13 mouse cellular contexts compared by ENCODE assay signal in genomic region chr2:74738623-74739475, GRCm38 (mm10). TPM values are rescaled to one million over a fixed set of nuclear protein-coding genes. Genes with fewer than 3 reads are reported as not detected.
A peak's percentile ranks its signal among the peaks of the same experiment; 100 is the strongest.
DNase-seq lines count a peak whose midpoint lies in the region; ATAC-seq lines count a peak whose summit lies in the region.
"Had no signal": no experiment of that assay in that cellular context is flagged by ENCODE, and none has a peak within 500 bp of the region (broad histone marks: within the 10 kb centered on the region; RNA-seq: fewer than 3 reads in every experiment).

No protein-coding gene starts in this region.

- H3K27me3 ChIP-seq in forebrain, embryonic 11.5 days (ENCODE audit: control insufficient read depth, insufficient read depth, low read length) = peaks cover 97% of the 10 kb centered on the region
- H3K27me3 ChIP-seq in forebrain, embryonic 13.5 days = peaks cover 99% of the 10 kb centered on the region
- H3K27me3 ChIP-seq in intestine, embryonic 15.5 days (replicated peaks) = peaks cover 77% of the 10 kb centered on the region
- H3K27me3 ChIP-seq in neural tube, embryonic 12.5 days (replicated peaks) = no peaks in the 10 kb centered on the region

- no peak overlapping the region for H3K27ac ChIP-seq in forebrain, embryonic 11.5 days (ENCODE audit: low read depth, low read length)
- H3K27ac ChIP-seq in forebrain, embryonic 13.5 days = no peak overlapping the region
- H3K27ac ChIP-seq in intestine, embryonic 15.5 days = peak overlapping the region; percentile 29; the same call in 1 of the 2 replicates
- peak overlapping the region; percentile 99 for H3K27ac ChIP-seq in neural tube, embryonic 12.5 days
- H3K27ac ChIP-seq: embryonic facial prominence, embryonic 12.5 days; stomach, embryonic 15.5 days had no signal

- no peak for ATAC-seq in forebrain, embryonic 11.5 days (replicated peaks; ENCODE audit: low FRiP score)
- ATAC-seq in forebrain, embryonic 13.5 days = no peak
- ATAC-seq in intestine, embryonic 15.5 days = peak; percentile 11; the same call in 1 of the 2 replicates
- ATAC-seq in neural tube, embryonic 12.5 days (ENCODE audit: low FRiP score, low read depth) = no peak; the same call in 1 of the 2 replicates

- peaks cover 5% of the 10 kb centered on the region; the same call in 1 of the 2 replicates for H3K4me1 ChIP-seq in forebrain, embryonic 11.5 days (replicated peaks; ENCODE audit: control insufficient read depth, insufficient read depth, low read length)
- H3K4me1 ChIP-seq in forebrain, embryonic 13.5 days = peaks cover 4% of the 10 kb centered on the region; the same call in 1 of the 2 replicates
- H3K4me1 ChIP-seq in intestine, embryonic 15.5 days (replicated peaks) = peaks cover 13% of the 10 kb centered on the region
- peaks cover 83% of the 10 kb centered on the region for H3K4me1 ChIP-seq in neural tube, embryonic 12.5 days
- H3K4me1 ChIP-seq: embryonic facial prominence, embryonic 12.5 days had no signal

- H3K36me3 ChIP-seq in forebrain, embryonic 11.5 days (ENCODE audit: control insufficient read depth, insufficient read depth, low read length) = no peaks in the 10 kb centered on the region
- H3K36me3 ChIP-seq in forebrain, embryonic 13.5 days (ENCODE audit: poor library complexity, severe bottlenecking) = no peaks in the 10 kb centered on the region
- no peaks in the 10 kb centered on the region for H3K36me3 ChIP-seq in intestine, embryonic 15.5 days
- H3K36me3 ChIP-seq in neural tube, embryonic 12.5 days = peaks cover 13% of the 10 kb centered on the region; the same call in 1 of the 2 replicates
- H3K36me3 ChIP-seq: embryonic facial prominence, embryonic 12.5 days; stomach, embryonic 15.5 days had no signal

- no peak overlapping the region for H3K4me3 ChIP-seq in forebrain, embryonic 11.5 days (ENCODE audit: low read depth, low read length)
- no peak overlapping the region for H3K4me3 ChIP-seq in forebrain, embryonic 13.5 days
- H3K4me3 ChIP-seq in intestine, embryonic 15.5 days (replicated peaks) = peak overlapping the region; percentile 12
- H3K4me3 ChIP-seq in neural tube, embryonic 12.5 days = peak overlapping the region; percentile 47
- H3K4me3 ChIP-seq: embryonic facial prominence, embryonic 12.5 days; stomach, embryonic 15.5 days had no signal

- WGBS in forebrain, embryonic 11.5 days = under 1% methylated on average over 20 of the region's 20 CpGs
- WGBS in forebrain, embryonic 13.5 days = 2% methylated on average over 20 of the region's 20 CpGs
- 10% methylated on average over 20 of the region's 20 CpGs for WGBS in intestine, embryonic 15.5 days
- WGBS in neural tube, embryonic 12.5 days = under 1% methylated on average over 20 of the region's 20 CpGs

- no peaks in the 10 kb centered on the region for H3K9me3 ChIP-seq in forebrain, embryonic 11.5 days (ENCODE audit: control insufficient read depth, low read length)
- H3K9me3 ChIP-seq in forebrain, embryonic 13.5 days (replicated peaks) = no peaks in the 10 kb centered on the region
- H3K9me3 ChIP-seq in intestine, embryonic 15.5 days = no peaks in the 10 kb centered on the region
- no peaks in the 10 kb centered on the region for H3K9me3 ChIP-seq in neural tube, embryonic 12.5 days
- H3K9me3 ChIP-seq: embryonic facial prominence, embryonic 12.5 days; stomach, embryonic 15.5 days had no signal

- H3K9ac ChIP-seq in forebrain, embryonic 11.5 days (ENCODE audit: low read length) = no peak overlapping the region
- H3K9ac ChIP-seq in forebrain, embryonic 13.5 days = no peak overlapping the region
- no peak overlapping the region for H3K9ac ChIP-seq in intestine, embryonic 15.5 days
- peak overlapping the region; percentile 92 for H3K9ac ChIP-seq in neural tube, embryonic 12.5 days
- H3K9ac ChIP-seq: embryonic facial prominence, embryonic 12.5 days; stomach, embryonic 15.5 days had no signal

- H3K4me2 ChIP-seq in forebrain, embryonic 11.5 days (ENCODE audit: low read depth, low read length, severe bottlenecking) = no peak overlapping the region
- no peak overlapping the region for H3K4me2 ChIP-seq in forebrain, embryonic 13.5 days
- H3K4me2 ChIP-seq in intestine, embryonic 15.5 days (replicated peaks) = peak overlapping the region; percentile 34
- H3K4me2 ChIP-seq in neural tube, embryonic 12.5 days (replicated peaks) = peak overlapping the region; percentile 96
- H3K4me2 ChIP-seq: embryonic facial prominence, embryonic 12.5 days; stomach, embryonic 15.5 days had no signal

- peak; percentile 51 for DNase-seq in forebrain, embryonic 11.5 days (ENCODE audit: low spot score)
- DNase-seq in embryo, embryonic 9.5 days (ENCODE audit: extremely low spot score) = peak; percentile 72
- no peak for DNase-seq in layer of hippocampus, adult 9-10 months (ENCODE audit: low spot score)
- DNase-seq in Muller cell, postnatal 12 days (ENCODE audit: inconsistent ontology term) = no peak
- DNase-seq in thymus, postnatal 25 days = no peak
- DNase-seq: heart, postnatal 4 days; retina, postnatal 1 day had no signal

RNA-seq across cellular contexts. Expression of gene Gm28230, which starts 12.3 kb away (rescaled TPM):
- not detected in 2 replicates for polyA plus RNA-seq in forebrain, embryonic 11.5 days (2014; fragmentation: Nextera tagmentation; extraction: Ambion mirVana)
- not detected in 2 replicates for polyA plus RNA-seq in forebrain, embryonic 13.5 days (2015; fragmentation: Nextera tagmentation; extraction: Ambion mirVana)
- 0.55 and 0.73 TPM in 2 replicates for polyA plus RNA-seq in intestine, embryonic 15.5 days (2015; fragmentation: Nextera tagmentation; extraction: Ambion mirVana)
- 6.9 and 9.1 TPM in 2 replicates for polyA plus RNA-seq in neural tube, embryonic 12.5 days (2016; fragmentation: Nextera tagmentation; extraction: Ambion mirVana)
- polyA plus RNA-seq: embryonic facial prominence, embryonic 12.5 days; lung, embryonic 16.5 days; stomach, embryonic 15.5 days had no signal

RNA-seq across cellular contexts. Expression of gene Hoxd1, which starts 23.9 kb away (rescaled TPM):
- polyA plus RNA-seq in forebrain, embryonic 11.5 days (2014; fragmentation: Nextera tagmentation; extraction: Ambion mirVana) = not detected in 2 replicates
- polyA plus RNA-seq in forebrain, embryonic 13.5 days (2015; fragmentation: Nextera tagmentation; extraction: Ambion mirVana) = not detected in 2 replicates
- 0.09 and 0.10 TPM in 2 replicates for polyA plus RNA-seq in intestine, embryonic 15.5 days (2015; fragmentation: Nextera tagmentation; extraction: Ambion mirVana)
- polyA plus RNA-seq in neural tube, embryonic 12.5 days (2016; fragmentation: Nextera tagmentation; extraction: Ambion mirVana) = 6.8 and 7.8 TPM in 2 replicates
- polyA plus RNA-seq: lung, embryonic 16.5 days had no signal

RNA-seq across cellular contexts. Expression of gene Hoxd4, which starts 27.1 kb away (rescaled TPM):
- polyA plus RNA-seq in forebrain, embryonic 11.5 days (2014; fragmentation: Nextera tagmentation; extraction: Ambion mirVana) = not detected in 2 replicates
- not detected in 2 replicates for polyA plus RNA-seq in forebrain, embryonic 13.5 days (2015; fragmentation: Nextera tagmentation; extraction: Ambion mirVana)
- 1.2 and 1.6 TPM in 2 replicates for polyA plus RNA-seq in intestine, embryonic 15.5 days (2015; fragmentation: Nextera tagmentation; extraction: Ambion mirVana)
- 14.2 and 16.0 TPM in 2 replicates for polyA plus RNA-seq in neural tube, embryonic 12.5 days (2016; fragmentation: Nextera tagmentation; extraction: Ambion mirVana)
- polyA plus RNA-seq: lung, embryonic 16.5 days had no signal

RNA-seq across cellular contexts. Expression of gene Hoxd3, which starts 27.1 kb away (rescaled TPM):
- polyA plus RNA-seq in forebrain, embryonic 11.5 days (2014; fragmentation: Nextera tagmentation; extraction: Ambion mirVana) = 0.08 and 0.19 TPM in 2 replicates
- not detected in 2 replicates for polyA plus RNA-seq in forebrain, embryonic 13.5 days (2015; fragmentation: Nextera tagmentation; extraction: Ambion mirVana)
- polyA plus RNA-seq in intestine, embryonic 15.5 days (2015; fragmentation: Nextera tagmentation; extraction: Ambion mirVana) = 18.8 and 19.2 TPM in 2 replicates
- polyA plus RNA-seq in neural tube, embryonic 12.5 days (2016; fragmentation: Nextera tagmentation; extraction: Ambion mirVana) = 55.9 and 68.9 TPM in 2 replicates

RNA-seq across cellular contexts. Expression of gene Hoxd8, which starts 34.4 kb away (rescaled TPM):
- not detected in 2 replicates for polyA plus RNA-seq in forebrain, embryonic 11.5 days (2014; fragmentation: Nextera tagmentation; extraction: Ambion mirVana)
- polyA plus RNA-seq in forebrain, embryonic 13.5 days (2015; fragmentation: Nextera tagmentation; extraction: Ambion mirVana) = not detected in 2 replicates
- polyA plus RNA-seq in intestine, embryonic 15.5 days (2015; fragmentation: Nextera tagmentation; extraction: Ambion mirVana) = 4.2 and 5.1 TPM in 2 replicates
- 20.8 and 21.4 TPM in 2 replicates for polyA plus RNA-seq in neural tube, embryonic 12.5 days (2016; fragmentation: Nextera tagmentation; extraction: Ambion mirVana)

Comparison
In these comparisons a context has a peak if more than half of its experiments do, and no peak if none do; other contexts are left out.
1. DNase-seq: peak in forebrain, embryonic 11.5 days (single experiment) and embryo, embryonic 9.5 days (single experiment); none in layer of hippocampus, adult 9-10 months (single experiment), Muller cell, postnatal 12 days (single experiment) and thymus, postnatal 25 days (single experiment).
2. H3K27ac ChIP-seq: peak in intestine, embryonic 15.5 days (single experiment) and neural tube, embryonic 12.5 days (single experiment); none in forebrain, embryonic 11.5 days (single experiment) and forebrain, embryonic 13.5 days (single experiment).
3. H3K4me2 ChIP-seq: peak in intestine, embryonic 15.5 days (single experiment) and neural tube, embryonic 12.5 days (single experiment); none in forebrain, embryonic 11.5 days (single experiment) and forebrain, embryonic 13.5 days (single experiment).
4. H3K4me3 ChIP-seq: peak in intestine, embryonic 15.5 days (single experiment) and neural tube, embryonic 12.5 days (single experiment); none in forebrain, embryonic 11.5 days (single experiment) and forebrain, embryonic 13.5 days (single experiment).